Mouse (Mus musculus) embryo, embryonic 10.5 days (tissue): ENCODE measurements at regions not wholly inside any gene's neighbourhood (a gene's known extent, or its start where the extent isn't known, plus 50 kb on each side); places are given as distances from the start of the nearest gene placed in this dataset.
A peak's percentile ranks its signal among the peaks of the same experiment; 100 is the strongest.

Experiments used
- DNase-seq: peaks from one replicate; pipeline ENCODE4 v3.0.0-alpha.2; 2015; ENCODE audit warnings: low spot score

DNA sequence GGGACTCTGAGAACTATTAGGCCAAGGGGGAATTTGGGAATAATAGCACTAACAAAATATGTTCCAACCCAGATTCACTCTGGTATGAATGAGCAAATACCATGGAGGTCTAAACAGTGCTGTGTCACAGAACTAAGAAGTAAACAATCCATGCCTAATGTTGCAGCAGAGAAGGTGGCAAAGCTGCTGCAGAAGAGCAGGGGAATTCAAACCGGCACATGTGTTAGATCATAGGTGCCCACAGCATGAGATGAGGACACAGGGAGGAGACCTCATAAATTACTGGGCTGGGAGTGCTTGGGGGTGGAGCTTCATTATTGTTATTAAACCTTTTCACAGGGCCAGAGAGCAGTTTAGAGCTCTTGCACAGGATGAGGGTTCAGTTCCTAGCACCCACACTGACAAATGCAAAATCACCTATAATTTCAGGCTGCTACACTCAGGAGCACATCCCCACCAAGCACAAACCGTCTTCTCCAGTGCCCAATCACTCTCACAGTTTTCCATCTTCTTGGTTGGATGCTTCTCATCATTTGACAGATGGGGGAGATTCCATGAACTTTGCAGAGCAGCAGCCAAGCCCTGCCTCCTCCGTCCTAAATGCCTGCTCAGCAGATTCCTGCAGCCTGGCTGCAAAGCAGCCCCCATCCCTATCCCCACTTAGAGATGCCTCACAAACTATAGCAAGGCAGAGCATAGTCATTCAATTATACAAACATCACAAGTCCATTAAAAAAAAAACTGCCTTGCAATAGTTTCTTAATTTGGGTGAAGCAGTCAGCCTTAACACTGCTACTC lies 79.0 kb upstream of the Rarb start:
- peak; percentile 33 for DNase-seq

DNA sequence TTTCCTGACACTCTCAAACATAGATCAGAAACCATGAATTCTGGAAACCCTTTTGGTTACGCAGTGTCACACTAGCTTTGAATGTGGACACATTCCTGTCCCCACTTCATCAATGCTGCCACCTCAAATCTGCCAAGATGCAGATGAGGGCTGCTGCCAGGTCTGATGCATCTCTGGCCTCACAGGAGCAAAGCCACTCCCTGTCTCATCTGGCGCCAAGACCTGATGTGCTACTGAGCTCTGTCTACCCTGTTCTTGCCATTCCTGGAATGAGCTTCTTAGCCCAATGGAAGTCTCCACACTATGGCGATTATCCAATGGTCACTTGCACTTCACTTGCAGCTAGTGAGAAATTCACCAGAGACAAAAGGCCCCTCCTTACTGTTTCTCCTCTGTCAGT lies 78.0 kb upstream of the Rarb start:
- DNase-seq = no peak

DNA sequence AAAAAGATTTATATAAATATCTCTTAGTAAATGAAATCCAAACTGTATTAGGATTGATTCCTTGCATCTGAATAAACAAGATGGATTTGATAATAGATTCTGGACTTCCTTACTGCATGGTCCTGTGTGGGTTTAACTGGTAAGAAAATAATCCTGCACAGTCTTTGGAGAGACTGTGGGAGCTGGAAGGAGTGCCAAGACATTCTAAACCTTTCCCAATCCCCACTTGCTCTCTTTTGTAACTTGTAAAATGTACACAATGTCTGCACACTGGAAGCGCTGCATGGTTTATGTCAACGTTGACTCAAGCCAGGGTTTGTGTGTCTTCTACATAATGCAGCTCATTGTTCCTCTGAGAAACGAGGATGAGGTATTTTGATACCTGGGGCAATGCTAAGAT lies 62.3 kb upstream of the Rarb start:
- no peak for DNase-seq

DNA sequence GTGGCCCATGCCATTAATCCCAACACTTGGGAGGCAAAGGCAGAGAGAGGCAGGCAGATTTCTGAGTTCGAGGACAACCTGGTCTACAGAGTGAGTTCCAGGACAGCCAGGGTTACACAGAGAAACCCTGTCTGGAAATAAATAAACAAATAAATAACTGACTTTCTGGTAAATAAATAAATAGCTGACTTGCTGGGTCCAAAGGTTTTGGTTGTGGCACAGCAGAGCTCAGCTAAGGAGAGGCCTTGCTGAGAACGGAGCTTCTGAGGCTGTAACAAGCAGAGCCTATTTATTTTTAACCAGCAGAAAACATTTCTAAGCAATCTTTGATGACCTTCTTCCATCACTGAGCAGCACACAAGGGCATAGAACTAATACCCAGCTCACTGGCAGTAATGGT lies 50.3 kb upstream of the Rarb start:
- no peak for DNase-seq
